Mouse (Mus musculus): ENCODE measurements around the gene Rtp1. TPM values are rescaled to one million over a fixed set of nuclear protein-coding genes. Genes with fewer than 3 reads are reported as not detected.

Gene Rtp1
- total RNA-seq, 4 experiments from 2014 or later = not detected

DNA sequence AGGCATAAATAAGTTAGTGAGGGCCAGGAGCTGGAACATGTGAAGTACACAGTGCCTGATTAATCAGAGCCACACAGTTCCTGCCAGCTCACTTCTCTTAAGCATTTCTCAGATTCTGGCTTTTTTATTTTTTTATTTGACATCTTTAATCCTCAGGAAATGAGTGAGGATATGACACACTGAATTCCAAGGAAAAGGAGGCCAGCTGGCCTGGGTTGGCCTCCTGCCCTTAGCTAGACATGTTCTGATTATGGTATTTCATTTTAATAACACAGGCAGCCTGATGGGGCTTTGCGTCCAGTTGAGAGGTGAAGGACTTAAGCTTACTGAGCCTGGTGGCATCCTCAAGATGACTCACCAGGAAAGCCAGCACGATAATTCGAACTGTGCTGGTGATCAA is 27.6 kb downstream of the Rtp1 start:
- peak; percentile 67 for DNase-seq

GRCm38 (mm10) chr16:23457338-23457737 is 28.4 kb downstream of the Rtp1 start:
- DNase-seq = no peak

GRCm38 (mm10) chr16:23458906-23459588 is 30.1 kb downstream of the Rtp1 start:
- no peak for DNase-seq

- DNase-seq = no peak
These were observed 34.9 kb downstream of the Rtp1 start for GRCm38 (mm10) chr16:23463671-23464347.

DNA sequence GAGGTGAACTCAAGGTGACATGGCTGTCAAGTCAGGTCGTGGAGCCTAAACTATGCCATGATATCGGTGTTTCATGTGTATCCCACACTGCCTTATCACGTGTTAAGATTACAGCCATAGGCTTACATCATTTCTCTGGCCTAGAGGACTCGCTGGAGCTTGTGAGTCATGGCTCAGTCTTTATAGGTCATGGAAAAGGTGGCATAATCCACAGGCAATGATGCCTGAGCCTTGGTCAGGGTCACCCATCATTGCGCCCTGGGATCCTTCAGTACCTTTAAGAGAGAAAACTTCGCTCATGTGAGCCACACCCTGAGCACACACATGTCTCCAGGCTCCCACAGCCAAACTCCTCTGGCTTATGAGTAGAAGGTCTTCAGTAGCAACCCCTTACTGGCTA is 42.6 kb downstream of the Rtp1 start:
- peak; percentile 76 for DNase-seq

DNA sequence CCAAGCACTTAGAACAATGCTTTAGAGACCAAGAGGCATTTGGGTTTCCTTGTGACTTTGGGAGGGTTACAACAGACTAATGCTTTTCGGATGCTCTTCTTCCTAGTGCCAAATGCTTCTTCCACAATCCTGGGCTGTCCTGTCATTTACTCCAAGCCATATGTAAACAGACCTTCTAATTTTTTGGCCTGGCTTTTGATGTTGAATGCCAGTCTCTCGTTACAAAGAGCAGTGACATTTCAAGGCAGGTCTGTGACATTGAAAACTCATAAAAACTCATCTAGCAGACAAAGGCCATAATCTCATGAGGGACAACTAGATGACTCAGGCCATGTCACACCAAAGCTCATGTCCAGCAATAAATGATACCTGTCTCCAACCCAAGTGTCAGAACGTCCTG is 43.1 kb downstream of the Rtp1 start:
- DNase-seq = peak; percentile 40

- DNase-seq = no peak
These were observed 46.7 kb downstream of the Rtp1 start for GRCm38 (mm10) chr16:23475651-23476050.

DNA sequence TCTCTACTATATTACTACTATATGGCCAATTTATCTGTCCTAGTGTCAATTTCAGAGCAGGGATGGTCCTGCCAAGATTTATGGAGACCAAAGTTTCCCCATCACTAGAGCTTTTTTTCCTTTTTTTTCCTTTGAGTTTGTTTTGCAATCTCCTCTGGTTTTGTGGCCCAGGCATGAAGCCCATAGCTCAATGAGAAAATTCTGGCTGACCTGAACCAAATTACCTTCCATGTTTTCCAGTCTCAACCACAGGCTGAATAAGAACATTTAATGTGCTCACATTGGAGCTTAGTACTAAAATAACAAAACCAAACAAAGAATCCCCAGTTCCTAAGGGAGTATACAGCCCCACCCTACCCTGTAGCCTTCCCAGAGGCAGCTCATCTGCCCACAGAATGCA is 47.7 kb downstream of the Rtp1 start:
- no peak for DNase-seq

GRCm38 (mm10) chr16:23479872-23480603 is 51.1 kb downstream of the Rtp1 start:
- no peak for DNase-seq

- DNase-seq = no peak
These were observed 53.3 kb downstream of the Rtp1 start for GRCm38 (mm10) chr16:23482218-23482617.

DNA sequence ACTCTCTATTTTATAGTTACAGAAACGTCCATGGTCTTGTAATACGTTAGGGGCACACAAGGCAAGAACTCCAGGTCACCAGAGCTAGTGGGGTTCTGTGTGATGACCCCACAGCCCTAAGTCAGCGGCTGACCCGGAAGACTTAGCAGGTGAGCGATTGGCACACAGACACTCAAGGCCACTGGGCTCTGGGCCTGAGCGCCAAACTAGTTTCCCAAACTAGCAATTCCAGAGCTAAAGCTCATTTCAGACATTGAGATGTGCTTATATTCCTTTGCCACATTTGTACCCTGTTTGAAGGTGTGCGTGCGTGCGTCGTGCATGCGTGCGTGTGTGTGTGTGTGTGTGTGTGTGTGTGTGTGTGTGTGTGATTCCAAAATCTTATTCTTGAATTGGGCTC is 53.9 kb downstream of the Rtp1 start:
- DNase-seq = no peak

DNA sequence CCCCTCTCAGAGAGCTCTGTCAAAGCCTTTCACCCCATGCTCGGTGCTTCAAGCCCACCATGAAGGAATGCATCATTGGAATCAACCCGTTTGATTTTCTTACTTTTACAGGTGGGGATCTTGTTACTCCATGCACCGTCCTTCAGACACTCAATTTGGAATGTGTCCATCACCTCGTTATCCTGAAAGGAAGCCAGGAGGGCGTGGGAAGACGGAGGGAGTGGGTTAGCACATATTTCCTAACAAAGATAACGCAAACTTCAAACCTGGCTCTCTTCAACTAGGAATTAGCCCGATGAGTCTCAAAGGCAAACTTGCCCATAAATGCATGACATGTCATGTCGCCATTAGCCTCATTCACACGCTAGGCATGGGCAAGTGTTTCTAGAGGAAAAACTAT is 54.4 kb downstream of the Rtp1 start:
- no peak for DNase-seq

Other genes starting within 250 kb of the Rtp1 start
- 10 to 100 TPM; 36.7 to 55.6 (median 44.3) TPM for gene St6gal1, start 204.4 kb upstream of the Rtp1 start, total RNA-seq (2022)
- gene Rtp4, start 91.2 kb downstream of the Rtp1 start, total RNA-seq (2022) = 10 to 100 TPM in 2 of 4 experiments, 1 to 10 TPM in 2; 8.4 to 11.8 (median 9.9) TPM
- gene Masp1, start 91.7 kb downstream of the Rtp1 start, total RNA-seq (2022) = 100 to 1,000 TPM in 2 of 4 experiments, 10 to 100 TPM in 1, 1 to 10 TPM in 1; 5.1 to 115 (median 61.8) TPM